Mouse (Mus musculus): ENCODE results near the gene Cbx6. TPM values are rescaled to one million over a fixed set of nuclear protein-coding genes. Genes with fewer than 3 reads are reported as not detected.
"Not testable (repeated sequence)": the region's sequence is repeated elsewhere in the genome, so short reads cannot be mapped to it uniquely, and the experiment has no call there.

Gene Cbx6
- total RNA-seq, 4 experiments from 2014 or later: 15.5 to 20.3 (median 18.9) TPM

- peak; percentile 83 for DNase-seq (ENCODE audit: low spot score)
Observed at GRCm38 (mm10) chr15:79830388-79830787, 4.1 kb downstream of the Cbx6 start.

GRCm38 (mm10) chr15:79829431-79829830 is 5.1 kb downstream of the Cbx6 start:
- DNase-seq (ENCODE audit: low spot score): no peak

- DNase-seq (ENCODE audit: low spot score): no peak
Observed at GRCm38 (mm10) chr15:79828366-79829035, 6.0 kb downstream of the Cbx6 start.

- no peak for DNase-seq (ENCODE audit: low spot score)
Observed at GRCm38 (mm10) chr15:79827778-79828210, 6.7 kb downstream of the Cbx6 start.

GRCm38 (mm10) chr15:79827061-79827777 is 7.3 kb downstream of the Cbx6 start:
- DNase-seq (ENCODE audit: low spot score): no peak

GRCm38 (mm10) chr15:79826221-79826935 is 8.1 kb downstream of the Cbx6 start:
- DNase-seq (ENCODE audit: low spot score): no peak

GRCm38 (mm10) chr15:79825146-79825825 is 9.2 kb downstream of the Cbx6 start:
- DNase-seq (ENCODE audit: low spot score): no peak

- peak; percentile 53 for DNase-seq (ENCODE audit: low spot score)
Observed at GRCm38 (mm10) chr15:79823588-79824280, 10.8 kb downstream of the Cbx6 start.

- DNase-seq (ENCODE audit: low spot score): no peak
Observed at GRCm38 (mm10) chr15:79822265-79823199, 12.0 kb downstream of the Cbx6 start.

- DNase-seq (ENCODE audit: low spot score): no peak
Observed at GRCm38 (mm10) chr15:79818325-79818724, 16.2 kb downstream of the Cbx6 start.

- DNase-seq (ENCODE audit: low spot score): no peak
Observed at GRCm38 (mm10) chr15:79813666-79814258, 20.7 kb downstream of the Cbx6 start.

GRCm38 (mm10) chr15:79812840-79813239 is 21.6 kb downstream of the Cbx6 start:
- DNase-seq (ENCODE audit: low spot score): not testable (repeated sequence)

GRCm38 (mm10) chr15:79810997-79811396 is 23.5 kb downstream of the Cbx6 start:
- no peak for DNase-seq (ENCODE audit: low spot score)

GRCm38 (mm10) chr15:79810061-79810460 is 24.4 kb downstream of the Cbx6 start:
- no peak for DNase-seq (ENCODE audit: low spot score)

- DNase-seq (ENCODE audit: low spot score): no peak
Observed at GRCm38 (mm10) chr15:79808658-79809057, 25.8 kb downstream of the Cbx6 start.

GRCm38 (mm10) chr15:79808114-79808513 is 26.4 kb downstream of the Cbx6 start:
- DNase-seq (ENCODE audit: low spot score): no peak

GRCm38 (mm10) chr15:79807050-79807449 is 27.4 kb downstream of the Cbx6 start:
- DNase-seq (ENCODE audit: low spot score): no peak

- DNase-seq (ENCODE audit: low spot score): no peak
Observed at GRCm38 (mm10) chr15:79805246-79805645, 29.2 kb downstream of the Cbx6 start.

- DNase-seq (ENCODE audit: low spot score): no peak
Observed at GRCm38 (mm10) chr15:79804352-79805071, 30.0 kb downstream of the Cbx6 start, which contains the start of gene Nptxr. Nptxr (minus strand) TSS chr15:79804766.
